Mouse (Mus musculus) heart, adult 8-10 months (tissue): ENCODE results near the gene Cxcr5. TPM values are rescaled to one million over a fixed set of nuclear protein-coding genes. Genes with fewer than 3 reads are reported as not detected.

Experiments
- DNase-seq: peaks from one replicate; pipeline ENCODE4 v3.0.0; 2022; ENCODE audit warnings: low spot score
- total RNA-seq, 4 experiments: library from RNA; stranded (reverse); gene quantifications; 2 replicates each; pipeline ENCODE4 v1.2.4; 2022

Gene Cxcr5
- under 1 TPM in 3 of 4 experiments, not detected in 1; 0.11 to 0.72 (median 0.14) TPM for total RNA-seq

DNA sequence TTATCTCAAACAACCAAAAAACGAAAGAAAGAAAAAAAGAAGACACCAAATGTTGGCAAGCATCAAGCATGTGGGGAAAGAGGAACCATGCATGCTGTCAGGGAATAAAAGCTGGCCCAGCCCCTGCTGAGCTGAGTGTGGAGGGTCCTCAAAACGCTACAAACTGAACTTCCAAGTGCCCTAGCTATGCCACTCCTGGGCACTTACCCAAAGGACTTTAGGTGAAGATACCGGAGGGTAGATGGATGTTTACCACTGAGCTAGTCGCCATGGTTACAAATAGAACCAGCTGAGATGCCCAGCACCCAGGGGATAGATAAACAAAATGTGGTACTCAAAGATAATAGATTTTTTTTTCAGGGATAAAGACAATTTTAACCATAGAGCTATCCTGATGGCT is at the start of gene Cxcr5:
Gene Cxcr5 (minus strand): TSS at position 281 of the 400 bp plus-strand sequence.
- no peak for DNase-seq

DNA sequence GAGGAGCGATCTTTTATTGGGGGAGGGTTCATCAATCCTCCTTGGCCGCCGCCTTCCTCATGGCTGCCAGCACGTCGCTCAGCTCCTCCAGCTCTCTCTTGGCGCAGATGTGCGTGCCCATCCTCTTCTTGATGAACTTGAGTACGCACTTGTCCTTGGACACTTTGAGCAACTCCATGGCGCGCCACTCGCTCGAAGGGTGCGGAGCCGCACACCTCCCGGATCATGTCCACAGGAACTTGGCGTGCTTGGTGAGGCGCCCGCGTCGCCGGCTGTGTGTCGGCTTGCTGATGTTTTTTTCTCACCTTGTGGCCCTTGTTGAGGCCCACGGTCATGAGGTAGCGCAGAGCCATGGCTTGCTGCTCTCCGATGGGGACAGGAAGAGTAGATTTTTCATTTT is 48.7 kb upstream of the Cxcr5 start:
- DNase-seq, result no peak

DNA sequence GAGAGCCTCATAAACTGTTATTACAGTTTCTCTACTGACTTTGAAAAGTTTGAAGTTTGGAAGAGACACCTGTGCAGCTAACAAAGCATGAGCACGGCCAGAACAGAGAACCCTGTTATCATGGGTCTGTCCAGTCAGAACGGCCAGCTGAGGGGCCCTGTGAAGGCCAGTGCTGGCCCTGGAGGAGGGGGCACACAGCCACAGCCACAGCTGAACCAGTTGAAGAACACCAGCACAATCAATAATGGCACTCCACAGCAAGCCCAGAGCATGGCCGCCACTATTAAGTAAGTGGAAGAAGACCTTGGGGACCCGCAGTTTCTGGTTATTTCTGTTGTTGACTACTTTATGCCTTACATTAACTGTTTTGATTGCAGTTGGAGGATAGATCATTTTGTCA is 45.6 kb upstream of the Cxcr5 start:
- no peak for DNase-seq

GRCm38 (mm10) chr9:44606646-44607045 is 45.0 kb upstream of the Cxcr5 start:
- DNase-seq, result no peak

- DNase-seq, result peak; percentile 26
These were observed 44.0 kb upstream of the Cxcr5 start for GRCm38 (mm10) chr9:44605616-44606165.

DNA sequence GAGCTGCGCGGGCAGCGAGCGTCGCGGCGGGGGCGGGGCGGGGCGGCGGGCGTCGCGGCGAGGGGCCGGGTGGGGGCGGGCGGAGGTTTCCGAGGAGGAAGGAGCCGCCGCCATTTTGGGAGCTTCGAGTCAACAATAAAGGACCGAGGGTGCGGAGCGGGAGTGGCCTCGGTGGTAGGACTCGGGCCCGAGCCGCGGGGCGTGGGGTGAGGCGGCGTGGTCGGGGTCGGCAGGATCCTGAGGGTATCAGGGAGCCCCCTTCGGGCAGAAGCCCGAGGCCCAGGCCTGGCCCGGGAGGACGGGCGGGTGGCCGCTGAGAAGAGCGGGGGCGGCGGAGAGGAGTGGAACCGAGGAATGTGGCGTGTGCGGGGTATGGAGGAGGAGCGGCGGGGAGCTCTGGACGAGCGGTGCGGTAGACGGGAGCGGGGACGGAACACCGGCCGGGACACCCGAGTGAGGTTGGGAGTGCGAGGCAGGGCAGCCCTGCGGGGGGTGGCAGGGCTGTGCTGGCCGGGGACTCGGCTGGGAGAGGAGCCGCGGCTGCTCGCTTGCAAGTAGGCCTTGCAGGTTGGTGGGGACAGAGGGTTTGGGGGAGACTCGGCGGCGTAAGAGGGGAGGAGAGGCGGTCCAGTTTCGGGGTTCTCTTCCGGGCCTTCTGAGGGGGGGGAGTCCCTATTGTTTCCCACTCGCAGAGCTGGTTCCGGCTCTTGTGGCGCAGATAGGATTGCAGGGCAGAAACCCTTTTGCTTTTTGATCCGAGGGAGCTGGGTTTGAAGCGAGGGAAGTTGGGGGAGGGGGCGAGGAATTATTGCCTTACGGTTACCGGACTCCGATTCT is 43.3 kb upstream of the Cxcr5 start, which contains the start of gene Ddx6:
Gene Ddx6 (plus strand): TSS at position 114 of the 837 bp plus-strand sequence.
- peak; percentile 74 for DNase-seq

DNA sequence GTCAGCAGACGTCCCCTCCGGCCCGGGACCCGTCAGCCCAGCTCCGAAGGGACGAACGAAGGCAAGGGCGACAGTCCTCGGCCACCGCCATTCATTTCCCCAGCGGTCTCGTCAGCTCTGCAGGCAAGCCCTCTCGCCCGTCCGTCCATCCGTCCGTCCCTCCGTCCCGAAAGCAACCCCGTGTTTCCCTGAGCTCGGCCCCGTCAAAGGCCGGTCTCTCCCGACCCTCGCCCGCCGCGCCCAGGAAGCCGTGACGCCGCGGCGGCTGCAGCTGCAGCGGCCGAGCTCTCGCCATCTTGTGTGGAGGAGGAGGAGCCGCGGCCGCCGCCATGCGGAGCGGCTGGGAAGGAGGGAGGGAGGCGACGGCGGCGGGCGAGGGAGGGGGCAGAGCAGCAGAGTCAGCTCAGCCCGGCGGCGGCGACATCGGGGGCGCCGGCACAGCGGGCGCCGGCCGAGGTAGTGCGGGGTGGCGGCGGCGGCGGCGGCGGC is 42.7 kb upstream of the Cxcr5 start:
- peak; percentile 63 for DNase-seq

DNA sequence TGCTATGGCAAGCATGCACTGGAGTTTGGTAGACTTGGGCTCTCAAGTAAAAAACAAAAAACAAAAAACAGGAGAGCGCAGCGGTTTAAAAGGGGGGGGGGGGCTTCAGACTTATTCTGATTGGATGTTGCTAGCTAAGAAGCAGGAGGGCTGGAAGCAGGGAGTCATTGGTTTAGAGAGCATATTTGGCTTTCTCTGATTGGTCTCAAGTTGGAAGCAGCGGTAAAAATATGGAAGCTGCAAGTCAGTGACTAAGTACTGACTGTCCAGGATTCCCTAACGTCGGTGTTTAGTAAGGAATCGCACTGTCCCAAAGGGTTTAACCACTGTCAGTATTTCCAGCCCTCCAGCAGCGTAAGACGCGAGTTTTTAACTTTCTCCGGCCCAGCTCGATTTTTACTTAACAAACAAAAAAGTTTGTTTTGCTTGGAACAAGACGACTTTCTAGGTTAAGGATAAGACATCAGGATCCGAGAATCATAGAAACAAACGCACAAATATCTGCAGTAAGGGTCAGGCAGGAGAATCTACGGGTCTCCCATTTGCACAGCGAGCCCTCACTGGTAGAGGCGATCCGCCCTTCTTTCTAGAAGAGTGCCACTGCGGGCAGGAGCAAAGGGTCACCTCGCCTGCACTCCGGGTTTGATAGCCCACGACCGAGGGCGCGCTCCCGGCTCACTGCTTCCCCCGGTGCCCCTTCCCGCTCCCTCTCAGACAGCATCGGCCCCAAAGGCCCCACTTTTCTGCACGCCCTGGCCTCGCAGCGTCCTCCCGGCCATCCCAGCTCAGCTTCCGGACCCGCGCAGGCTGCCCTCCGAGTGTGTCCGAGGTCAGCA is 42.0 kb upstream of the Cxcr5 start:
- DNase-seq, result peak; percentile 77

GRCm38 (mm10) chr9:44602766-44603165 is 41.1 kb upstream of the Cxcr5 start:
- DNase-seq, result no peak

DNA sequence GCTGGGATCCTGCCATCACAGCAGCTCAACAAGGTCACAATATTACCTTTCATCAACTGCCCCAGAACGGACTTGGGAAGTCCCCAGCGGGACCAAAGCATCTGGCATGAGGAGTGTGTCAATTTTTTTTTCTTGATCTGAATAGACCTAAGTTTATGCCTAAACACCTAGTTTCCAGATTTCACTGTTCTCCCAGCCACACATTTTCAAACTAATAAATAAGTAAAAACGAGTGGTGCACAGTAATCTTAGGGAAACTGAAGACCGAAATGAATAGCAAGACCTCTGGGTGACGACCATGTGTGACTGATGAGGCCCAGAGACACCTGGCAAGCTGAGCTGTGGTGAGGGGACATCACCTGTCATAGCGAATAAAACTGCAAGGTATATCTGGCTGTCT is 39.1 kb upstream of the Cxcr5 start:
- DNase-seq, result no peak

DNA sequence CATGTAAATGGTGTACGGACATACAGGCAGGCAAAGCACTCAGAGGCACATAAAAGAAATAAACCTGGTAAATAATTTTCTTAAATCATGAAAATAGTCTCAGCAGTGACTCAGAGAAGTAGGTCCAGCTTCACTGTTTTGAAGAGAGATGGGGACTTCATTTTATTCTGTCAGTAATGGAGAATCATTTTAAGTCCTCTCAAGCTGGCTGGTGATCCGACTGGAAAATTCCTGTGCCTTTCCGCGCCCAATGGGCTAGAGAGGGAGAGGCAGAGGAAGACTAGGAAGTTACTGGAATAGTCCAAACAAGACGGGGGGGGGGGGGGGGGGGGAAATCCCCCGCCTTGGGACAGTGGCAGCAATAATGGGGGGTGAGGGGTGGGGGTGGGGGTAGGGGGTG is 37.9 kb upstream of the Cxcr5 start:
- no peak for DNase-seq

- no peak for DNase-seq
These were observed 37.3 kb upstream of the Cxcr5 start for GRCm38 (mm10) chr9:44598899-44599495.

DNA sequence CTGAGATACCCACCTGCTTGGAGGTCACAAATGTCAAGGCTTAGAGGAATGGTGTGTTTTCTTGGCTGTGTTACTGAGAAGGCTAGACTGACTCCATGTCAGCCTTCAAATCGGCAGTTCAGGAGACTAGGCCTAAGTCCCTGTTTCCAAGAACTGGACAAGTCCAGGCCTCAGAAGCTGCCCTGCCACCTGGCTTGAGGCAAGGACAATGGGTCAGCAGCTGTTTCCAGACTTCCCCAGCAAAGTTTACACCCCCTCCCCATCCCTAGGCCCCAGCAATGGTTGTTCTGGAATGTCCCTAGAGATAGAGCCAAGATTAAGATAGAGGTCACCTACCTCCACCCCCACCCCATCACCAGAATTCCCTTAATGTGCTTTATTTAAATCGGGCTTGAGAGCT is 36.1 kb upstream of the Cxcr5 start:
- no peak for DNase-seq

- no peak for DNase-seq
These were observed 33.9 kb upstream of the Cxcr5 start for GRCm38 (mm10) chr9:44595537-44595930.

DNA sequence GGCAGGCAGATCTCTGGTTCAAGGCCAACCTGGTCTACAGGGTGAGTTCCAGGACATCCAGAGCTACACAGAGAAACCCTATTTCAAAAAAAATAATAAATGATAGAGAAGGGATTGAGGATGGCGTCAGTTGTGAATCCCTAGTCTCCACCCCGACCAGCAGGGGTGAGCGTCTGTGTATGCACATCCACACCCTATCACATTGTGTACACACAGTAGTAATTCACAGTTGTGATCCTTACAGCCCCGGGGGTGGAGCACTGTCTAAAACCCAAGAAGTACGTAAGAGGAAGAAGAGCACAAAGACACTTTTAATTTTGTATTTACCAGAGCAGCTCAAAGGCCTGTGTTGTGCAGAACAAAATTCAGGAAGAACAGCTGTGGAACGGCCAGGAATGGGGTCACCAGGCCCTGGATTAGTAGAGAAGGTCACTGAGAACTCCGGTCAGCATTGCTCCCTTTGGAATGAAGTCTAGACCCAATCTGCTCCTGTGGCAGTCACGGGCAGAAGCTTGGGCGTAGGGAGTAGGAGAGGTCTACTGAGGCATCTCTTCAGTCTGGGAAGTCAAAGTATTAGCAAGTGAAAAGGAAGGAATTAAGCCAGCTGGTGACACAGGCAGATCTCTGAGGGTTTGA is 33.3 kb upstream of the Cxcr5 start:
- DNase-seq, result no peak

- no peak for DNase-seq
These were observed 32.2 kb upstream of the Cxcr5 start for GRCm38 (mm10) chr9:44593886-44594285.

GRCm38 (mm10) chr9:44593221-44593620 is 31.5 kb upstream of the Cxcr5 start:
- DNase-seq, result no peak

GRCm38 (mm10) chr9:44591595-44592188 is 30.0 kb upstream of the Cxcr5 start:
- no peak for DNase-seq

DNA sequence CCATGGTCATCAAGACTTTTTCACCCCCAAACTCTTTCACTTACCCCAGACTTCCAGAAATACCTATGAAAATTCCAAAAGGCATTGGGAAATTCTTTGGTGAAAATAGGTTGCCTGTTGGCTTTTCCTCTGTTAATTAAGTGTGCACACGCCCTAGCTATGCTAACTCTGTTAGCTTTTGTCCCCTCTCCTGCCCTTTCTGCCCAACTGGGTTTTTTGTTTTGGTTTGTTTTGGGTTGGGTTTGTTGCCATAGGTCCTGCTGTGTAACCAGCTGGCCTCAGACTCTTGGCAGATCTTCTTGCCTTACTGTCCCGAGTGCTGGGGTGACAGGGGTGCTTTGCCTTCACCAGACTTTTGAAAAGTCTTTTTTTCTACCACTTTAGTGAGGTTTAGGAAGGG is 29.3 kb upstream of the Cxcr5 start:
- DNase-seq, result no peak

- no peak for DNase-seq
These were observed 27.4 kb upstream of the Cxcr5 start for GRCm38 (mm10) chr9:44589095-44589494.

GRCm38 (mm10) chr9:44588605-44589004 is 26.9 kb upstream of the Cxcr5 start:
- DNase-seq, result no peak
